Mouse (Mus musculus) megakaryocyte, adult 5-6 weeks (primary cell): ENCODE results near the gene Fancc. TPM values are rescaled to one million over a fixed set of nuclear protein-coding genes. Genes with fewer than 3 reads are reported as not detected.

Experiments used
- ATAC-seq: 2 replicates; pipeline ENCODE4 v1.8.0; 2016; ENCODE audit warnings: mild to moderate bottlenecking, inconsistent platforms; ENCODE audit not compliant: poor library complexity, severe bottlenecking
- total RNA-seq, 2 experiments: library from RNA; stranded (forward) in 1 of 2; stranded (reverse) in 1 of 2; fragments of 153-499, 151-499 nt in 1 of 2; fragments of 221-1000, 200-1000 nt in 1 of 2; gene quantifications; 2 replicates each; pipeline versions ENCODE4 v1.2.3 to v1.2.4; 2015 to 2017

Gene Fancc
- total RNA-seq, 2 experiments from 2014 or later: 6.5 to 9.6 TPM

GRCm38 (mm10) chr13:63272602-63273229, 224.4 kb downstream of the Fancc start:
- ATAC-seq: no peak

DNA sequence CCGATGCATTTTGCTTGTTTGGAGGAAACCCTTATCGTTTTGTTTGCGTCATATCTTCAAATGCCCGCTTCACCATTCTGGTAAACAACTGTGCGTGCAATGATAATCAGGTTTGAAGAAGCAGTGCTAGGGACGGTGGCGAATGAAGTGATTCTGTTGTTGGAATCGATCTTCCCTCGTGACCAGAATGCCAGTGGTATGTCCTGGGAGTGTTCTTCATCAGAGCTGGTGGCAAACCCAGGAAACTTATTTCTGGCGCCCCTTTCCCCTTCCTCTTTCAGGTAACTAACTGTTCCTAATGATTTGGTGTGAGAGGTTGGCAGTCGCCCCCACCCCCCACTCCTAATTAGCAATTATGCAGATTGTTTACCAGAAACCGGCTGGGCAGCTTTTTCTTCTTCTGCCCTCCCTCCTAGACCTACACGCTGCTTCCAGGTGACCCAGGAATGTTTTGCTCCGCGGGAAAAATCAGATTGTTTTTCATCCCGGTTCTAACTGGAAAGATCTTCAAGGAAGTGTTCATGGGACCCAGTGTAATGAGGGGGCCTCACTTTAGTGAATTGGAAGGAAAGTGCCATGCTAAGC, 225.0 kb downstream of the Fancc start:
- ATAC-seq: no peak

DNA sequence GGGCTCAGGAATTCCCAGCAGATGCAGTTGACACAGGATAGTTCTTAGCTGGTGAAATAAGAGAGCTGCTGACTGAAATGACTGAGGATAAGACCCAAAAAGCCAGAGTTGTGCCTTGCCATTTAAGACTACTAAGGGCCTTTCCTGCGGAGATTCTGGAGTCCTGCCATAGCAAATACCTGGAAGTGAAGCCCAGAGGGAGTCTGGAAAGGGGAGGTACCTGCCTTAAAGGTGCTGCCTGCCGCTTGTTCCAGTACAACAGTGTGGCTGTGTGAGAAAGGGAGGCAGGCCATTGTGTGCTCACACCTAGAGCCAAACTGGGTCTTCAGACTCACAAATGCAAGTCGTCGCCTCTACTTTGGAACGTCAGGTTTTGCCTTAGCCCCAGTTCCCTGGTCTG, 226.9 kb downstream of the Fancc start:
- ATAC-seq: no peak

GRCm38 (mm10) chr13:63268776-63269175, 228.3 kb downstream of the Fancc start:
- no peak for ATAC-seq

GRCm38 (mm10) chr13:63268371-63268770, 228.7 kb downstream of the Fancc start:
- ATAC-seq: no peak

DNA sequence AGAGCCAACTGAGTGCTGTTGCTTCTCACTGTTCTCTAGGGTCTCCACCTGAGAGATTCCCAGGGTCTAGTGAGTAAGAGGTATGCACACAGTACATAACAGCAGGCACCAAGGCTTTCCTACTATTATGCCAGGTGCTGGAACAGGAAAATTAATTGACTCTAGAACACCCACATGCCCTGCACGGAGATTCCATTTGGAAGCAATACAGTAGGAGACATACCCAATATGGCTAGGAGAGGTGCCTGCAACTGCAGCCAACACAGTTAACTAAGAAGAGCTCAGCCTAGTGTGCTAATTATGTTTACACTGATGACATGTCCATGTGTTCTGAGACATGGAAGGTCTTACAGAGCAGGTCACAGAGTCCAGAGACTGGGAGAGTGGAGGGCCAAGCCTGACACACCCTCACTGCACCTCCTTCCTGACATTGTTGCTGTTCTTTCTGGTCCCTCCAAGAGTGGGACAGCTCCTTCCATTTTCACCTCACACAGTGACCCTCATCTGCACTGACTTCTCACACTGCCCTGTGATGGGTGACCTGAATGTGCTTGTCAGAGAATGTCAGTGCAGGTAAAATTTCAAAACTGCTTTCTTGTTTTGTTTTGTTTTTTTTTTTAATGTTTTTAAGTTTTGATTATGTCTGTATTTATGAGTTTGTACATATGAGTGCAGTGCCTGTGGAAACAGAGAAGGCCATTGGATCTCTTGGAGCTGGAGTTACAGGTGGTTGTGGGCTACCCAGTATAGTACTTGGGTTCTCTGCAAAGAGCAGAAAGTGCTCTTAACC, 234.7 kb downstream of the Fancc start:
- ATAC-seq: no peak

- ATAC-seq: no peak
Observed at GRCm38 (mm10) chr13:63261676-63262075, 235.4 kb downstream of the Fancc start.

DNA sequence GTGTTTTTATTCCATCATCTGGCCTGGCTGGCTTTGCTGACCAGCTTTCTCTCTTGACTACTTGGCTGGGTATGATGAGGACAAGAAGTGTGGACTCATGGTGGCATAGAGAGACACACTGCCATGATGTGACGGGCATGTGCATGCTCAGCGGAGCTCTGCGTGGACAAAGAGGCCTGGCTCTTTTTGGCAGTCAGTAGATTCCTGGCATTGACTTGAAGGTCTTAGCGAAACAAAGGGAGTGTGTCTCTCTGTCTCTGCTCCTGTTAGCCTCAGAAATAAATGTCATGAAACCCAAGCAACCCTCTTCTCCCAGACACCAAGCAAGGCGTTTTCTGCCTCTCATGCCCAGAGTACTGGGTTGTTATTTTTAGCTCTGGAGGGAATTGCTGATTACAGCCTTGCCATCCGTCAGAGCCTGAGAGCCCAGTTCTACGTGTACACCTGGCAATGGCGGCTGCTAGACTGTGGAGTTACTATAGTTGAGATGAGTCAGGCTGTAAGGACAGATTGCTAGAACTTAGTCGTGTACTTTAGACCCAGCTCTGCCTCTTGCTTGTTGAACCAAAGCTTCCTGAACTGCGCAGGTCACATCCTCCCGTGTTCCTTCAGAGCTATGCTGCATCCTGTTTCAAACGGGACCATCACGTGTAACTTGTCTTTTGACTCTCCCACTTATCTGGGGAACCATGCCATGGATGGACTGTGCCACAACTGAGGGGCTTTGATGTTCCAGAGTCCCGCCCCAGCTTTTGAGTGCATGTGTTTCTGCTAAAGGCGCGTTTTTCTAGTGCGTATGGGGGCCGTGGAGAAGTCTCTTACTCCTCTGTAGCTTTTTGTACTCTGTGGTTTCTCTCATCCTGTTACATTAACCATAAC, 236.1 kb downstream of the Fancc start:
- peak; percentile 27 for ATAC-seq

DNA sequence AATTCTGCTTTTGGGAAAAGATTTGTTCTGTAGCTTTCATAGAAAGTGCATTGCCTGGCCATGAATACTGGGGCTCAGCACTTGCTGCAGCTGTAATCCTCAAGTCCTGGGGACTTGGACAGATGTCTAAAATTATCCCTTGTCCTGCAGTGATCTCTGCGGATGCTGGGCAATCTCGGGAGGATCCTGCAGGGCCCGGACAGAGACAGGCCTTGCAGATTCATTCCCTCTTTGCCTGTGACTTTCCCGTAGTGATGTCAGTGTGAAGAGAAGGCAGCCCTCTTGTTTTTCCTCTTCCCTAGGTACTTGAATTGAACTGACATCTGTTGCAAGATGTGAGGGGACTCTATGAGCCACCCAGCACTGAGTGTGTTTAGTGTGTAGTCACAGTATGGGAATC, 236.9 kb downstream of the Fancc start:
- no peak for ATAC-seq

- ATAC-seq: no peak
Observed at GRCm38 (mm10) chr13:63258671-63259070, 238.4 kb downstream of the Fancc start.

GRCm38 (mm10) chr13:63258167-63258582, 238.9 kb downstream of the Fancc start:
- ATAC-seq: peak; percentile 25; the same call in 1 of the 2 replicates

- ATAC-seq: peak; percentile 57
Observed at GRCm38 (mm10) chr13:63256807-63257206, 240.3 kb downstream of the Fancc start.

DNA sequence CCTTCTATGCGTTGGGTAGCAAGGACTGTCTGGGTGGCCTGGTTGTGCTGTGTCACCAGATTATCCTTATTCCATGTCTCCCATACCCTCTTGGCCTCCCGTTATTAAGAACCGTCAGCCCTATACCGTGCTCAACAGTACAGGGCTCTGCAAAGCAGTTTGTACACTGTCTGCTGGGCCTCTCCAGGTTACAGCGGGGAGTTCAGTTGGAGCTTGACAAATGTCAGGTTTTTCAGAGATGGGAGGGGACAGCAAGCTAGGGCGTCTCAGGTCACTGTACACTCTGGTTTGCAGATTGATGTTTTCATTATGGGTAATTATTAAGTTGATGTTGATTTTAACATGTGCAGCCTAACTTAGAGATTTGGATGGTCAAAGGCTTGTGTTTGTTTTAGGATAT, 240.9 kb downstream of the Fancc start:
- ATAC-seq: no peak

DNA sequence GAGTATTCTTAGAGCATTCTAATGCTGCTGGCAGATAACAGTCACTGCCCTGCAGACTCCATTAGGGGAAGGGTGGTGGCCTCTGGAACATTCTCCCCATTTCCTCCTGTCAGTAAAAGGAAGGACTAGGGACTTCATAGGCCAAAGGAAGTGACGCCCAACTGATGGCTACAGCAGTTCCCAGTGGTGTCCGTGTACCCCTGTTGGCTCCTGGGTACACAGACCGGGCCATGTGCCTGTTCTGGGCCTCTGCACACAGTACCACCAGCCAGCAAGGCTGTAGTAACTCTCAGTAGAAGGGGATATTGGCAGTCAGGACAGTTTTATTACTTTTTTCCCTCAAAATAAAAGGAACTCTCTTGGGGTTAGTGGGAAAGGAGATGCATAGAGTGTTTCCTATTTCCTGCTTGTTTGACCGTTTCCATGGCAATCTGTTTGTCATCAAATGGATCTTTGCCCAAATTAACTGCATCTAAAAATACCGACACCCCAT, 241.5 kb downstream of the Fancc start:
- peak; percentile 45 for ATAC-seq

DNA sequence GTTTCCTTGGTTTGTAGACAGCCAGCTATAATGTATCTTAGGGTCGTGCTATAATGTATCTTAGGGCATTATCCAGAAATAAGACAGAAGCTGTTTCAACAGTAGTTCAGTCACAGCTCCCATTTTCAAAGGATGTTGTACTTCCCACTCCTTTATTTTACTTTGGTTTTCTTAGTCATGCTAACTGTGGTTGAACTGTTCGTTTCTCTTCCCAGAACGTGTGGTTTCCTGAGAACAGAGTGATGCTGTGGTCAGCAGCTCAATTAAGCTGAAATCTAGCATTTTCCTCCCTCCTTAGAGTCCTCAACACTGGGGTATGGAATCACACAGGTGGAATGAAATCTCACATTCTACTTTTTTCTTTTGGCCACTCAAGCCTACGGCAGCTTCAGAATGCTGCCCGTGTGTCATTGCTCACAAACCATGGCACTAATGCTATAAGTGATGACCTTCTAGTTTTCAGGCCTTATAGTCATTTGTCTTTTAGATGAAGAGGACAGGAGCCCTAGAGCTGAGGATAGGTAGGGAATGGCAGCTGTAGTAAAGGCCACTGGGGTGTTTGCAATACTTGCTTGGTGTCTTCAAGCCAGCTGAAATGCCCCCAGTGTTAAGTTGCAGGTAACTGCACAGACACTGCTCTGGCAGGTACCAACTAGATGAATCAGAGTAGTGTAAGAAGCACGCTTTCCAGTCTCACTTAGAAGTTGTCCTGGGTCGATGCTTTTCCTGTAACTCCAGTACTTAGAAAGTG, 243.0 kb downstream of the Fancc start:
- 0 out of 2 replicates have a peak, but pooled peaks have one; percentile 5 for ATAC-seq

- peak; percentile 42 for ATAC-seq
Observed at GRCm38 (mm10) chr13:63253147-63253546, 243.9 kb downstream of the Fancc start.

DNA sequence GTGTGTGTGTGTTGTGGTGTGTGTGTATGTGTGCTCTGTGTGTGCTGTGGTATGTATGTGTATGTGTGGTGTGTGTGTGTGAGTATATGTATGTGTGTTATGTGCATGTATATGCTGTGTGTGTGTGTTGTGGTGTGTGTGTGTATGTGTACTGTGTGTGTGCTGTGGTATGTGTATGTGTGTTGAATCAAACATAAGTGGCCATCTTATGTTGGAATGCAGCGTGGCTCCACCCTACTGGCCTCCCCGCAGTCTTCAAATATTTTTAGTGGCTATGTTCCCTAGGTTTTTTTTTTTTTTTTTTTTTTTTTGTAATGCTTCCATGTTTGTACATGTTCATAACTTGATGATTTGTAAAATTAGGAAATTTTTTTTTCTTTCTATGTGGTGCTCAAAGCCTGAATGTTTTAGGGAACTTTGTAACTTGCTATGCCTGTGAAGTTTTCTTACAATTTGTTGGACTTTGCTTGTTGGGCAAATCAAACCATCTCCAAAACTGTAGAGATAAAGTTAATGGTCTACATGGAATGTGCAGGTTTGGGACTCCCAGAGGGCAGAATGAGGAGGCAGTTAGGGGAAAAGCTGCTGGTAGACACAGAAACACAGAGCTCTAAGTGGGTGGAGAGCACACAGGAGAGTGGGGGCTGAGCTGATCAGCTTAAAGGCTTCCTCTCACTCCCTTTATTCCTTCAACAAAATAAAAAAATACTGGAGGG, 244.6 kb downstream of the Fancc start:
- ATAC-seq: no peak

GRCm38 (mm10) chr13:63251118-63251889, 245.8 kb downstream of the Fancc start:
- ATAC-seq: no peak
